ENCODE assay signal across 14 mouse cellular contexts in genomic region chr17:50158565-50158964, GRCm38 (mm10). TPM values are rescaled to one million over a fixed set of nuclear protein-coding genes. Genes with fewer than 3 reads are reported as not detected.
DNase-seq lines count a peak whose midpoint lies in the region; ATAC-seq lines count a peak whose summit lies in the region.
"Had no signal": no experiment of that assay in that cellular context is flagged by ENCODE, and none has a peak within 500 bp of the region (broad histone marks: within the 10 kb centered on the region; RNA-seq: fewer than 3 reads in every experiment).

No protein-coding gene starts in this region.

- H3K9me3 ChIP-seq in liver, embryonic 12.5 days (replicated peaks), result no peaks in the 10 kb centered on the region
- no peaks in the 10 kb centered on the region for H3K9me3 ChIP-seq in hindbrain, embryonic 14.5 days (ENCODE audit: control insufficient read depth, low read length)
- H3K9me3 ChIP-seq in embryonic facial prominence, embryonic 10.5 days, result no peaks in the 10 kb centered on the region
- H3K9me3 ChIP-seq: midbrain, embryonic 12.5 days had no signal

- peaks cover 48% of the 10 kb centered on the region for H3K4me1 ChIP-seq in liver, embryonic 12.5 days
- no peaks in the 10 kb centered on the region; the same call in 1 of the 2 replicates for H3K4me1 ChIP-seq in hindbrain, embryonic 14.5 days (replicated peaks; ENCODE audit: control insufficient read depth, insufficient read depth, low read length)
- no peaks in the 10 kb centered on the region for H3K4me1 ChIP-seq in embryonic facial prominence, embryonic 10.5 days
- H3K4me1 ChIP-seq: midbrain, embryonic 12.5 days had no signal

- peak overlapping the region; percentile 77 for H3K27ac ChIP-seq in liver, embryonic 12.5 days
- H3K27ac ChIP-seq in hindbrain, embryonic 14.5 days, result no peak overlapping the region
- no peak overlapping the region for H3K27ac ChIP-seq in embryonic facial prominence, embryonic 10.5 days (replicated peaks)
- H3K27ac ChIP-seq: midbrain, embryonic 12.5 days had no signal

- 36% methylated on average over 6 of the region's 6 CpGs for WGBS in liver, embryonic 12.5 days (ENCODE audit: insufficient replicate concordance)
- 95% methylated on average over 6 of the region's 6 CpGs for WGBS in hindbrain, embryonic 14.5 days
- 84% methylated on average over 6 of the region's 6 CpGs for WGBS in embryonic facial prominence, embryonic 10.5 days

- peak; percentile 91 for ATAC-seq in activated CD4-positive, CD25-positive, alpha-beta regulatory T cell, adult 4 months
- peak; percentile 95 for ATAC-seq in liver, embryonic 12.5 days
- ATAC-seq in neutrophil, adult 5-6 weeks (ENCODE audit: extremely low read depth, insufficient number of reproducible peaks, low FRiP score, poor library complexity, severe bottlenecking), result peak; percentile 13; the same call in 1 of the 2 replicates
- no peak for ATAC-seq in hindbrain, embryonic 14.5 days (ENCODE audit: low FRiP score)

- no peak overlapping the region for H3K4me3 ChIP-seq in liver, embryonic 12.5 days
- no peak overlapping the region for H3K4me3 ChIP-seq in hindbrain, embryonic 14.5 days (replicated peaks; ENCODE audit: low read length)
- no peak overlapping the region for H3K4me3 ChIP-seq in embryonic facial prominence, embryonic 10.5 days
- H3K4me3 ChIP-seq: midbrain, embryonic 12.5 days had no signal

- peak overlapping the region; percentile 67 for H3K9ac ChIP-seq in liver, embryonic 12.5 days
- H3K9ac ChIP-seq in hindbrain, embryonic 14.5 days, result no peak overlapping the region
- H3K9ac ChIP-seq: midbrain, embryonic 12.5 days had no signal

- H3K4me2 ChIP-seq in liver, embryonic 12.5 days, result peak overlapping the region; percentile 49
- no peak overlapping the region for H3K4me2 ChIP-seq in hindbrain, embryonic 14.5 days (replicated peaks)
- H3K4me2 ChIP-seq: midbrain, embryonic 12.5 days had no signal

- peak; percentile 39 to 46 for DNase-seq in B cell, adult 2 months
- DNase-seq in hindbrain, embryonic 14.5 days (ENCODE audit: low spot score), result no peak
- DNase-seq in adrenal gland, postnatal 4 days (ENCODE audit: low spot score in 2 of 2), result no peak
- no peak for DNase-seq in layer of hippocampus, postnatal 25 days (ENCODE audit: extremely low spot score in 1 of 2, low spot score in 1 of 2)
- no peak for DNase-seq in embryonic facial prominence, embryonic 10.5 days (ENCODE audit: low spot score)
- DNase-seq: adrenal gland, postnatal 14 days; cerebellum, postnatal 14 days; heart, postnatal 10 days; kidney, adult 11 months; layer of hippocampus, adult 9-11 months had no signal

- H3K27me3 ChIP-seq in liver, embryonic 12.5 days (replicated peaks), result no peaks in the 10 kb centered on the region
- H3K27me3 ChIP-seq in hindbrain, embryonic 14.5 days (ENCODE audit: control insufficient read depth, insufficient read depth, low read length), result no peaks in the 10 kb centered on the region
- no peaks in the 10 kb centered on the region for H3K27me3 ChIP-seq in embryonic facial prominence, embryonic 10.5 days (replicated peaks; ENCODE audit: low read depth, poor library complexity, severe bottlenecking)
- H3K27me3 ChIP-seq: midbrain, embryonic 12.5 days had no signal

- H3K36me3 ChIP-seq in liver, embryonic 12.5 days, result no peaks in the 10 kb centered on the region
- H3K36me3 ChIP-seq in hindbrain, embryonic 14.5 days (replicated peaks; ENCODE audit: control insufficient read depth, insufficient read depth), result no peaks in the 10 kb centered on the region
- no peaks in the 10 kb centered on the region for H3K36me3 ChIP-seq in embryonic facial prominence, embryonic 10.5 days (replicated peaks)
- H3K36me3 ChIP-seq: midbrain, embryonic 12.5 days had no signal

RNA-seq across cellular contexts. Expression of gene Rftn1, which starts 31.9 kb away (rescaled TPM):
- polyA plus RNA-seq in activated CD4-positive, CD25-positive, alpha-beta regulatory T cell, adult 4 months (2017; shearing (Covaris generic)), result 10 to 100 TPM; 30.9 to 31.4 TPM
- polyA plus RNA-seq in liver, embryonic 12.5 days (2016; fragmentation: Nextera tagmentation; extraction: Ambion mirVana), result 9.8 and 11.0 TPM in 2 replicates
- 63.0 and 69.0 TPM in 2 replicates for total RNA-seq in neutrophil, adult 5-6 weeks (2017)
- 21.0 and 23.0 TPM in 2 replicates for polyA plus RNA-seq in hindbrain, embryonic 14.5 days (2014; fragmentation: Nextera tagmentation; extraction: Ambion mirVana)
- total RNA-seq in adrenal gland, postnatal 4 days (2021), result 10 to 100 TPM; 16.0 to 16.9 TPM
- 10 to 100 TPM; 14.2 to 14.7 TPM for total RNA-seq in layer of hippocampus, postnatal 25 days (2021)
- 4.4 and 6.6 TPM in 2 replicates for polyA plus RNA-seq in embryonic facial prominence, embryonic 10.5 days (2016; fragmentation: Nextera tagmentation; extraction: Ambion mirVana)

Comparison
In these comparisons a context has a peak if more than half of its experiments do, and no peak if none do; other contexts are left out.
1. DNase-seq: peak in B cell, adult 2 months (2 of 2); none in hindbrain, embryonic 14.5 days (single experiment), adrenal gland, postnatal 4 days (0 of 2), layer of hippocampus, postnatal 25 days (0 of 2) and embryonic facial prominence, embryonic 10.5 days (single experiment).